Mouse (Mus musculus) thymus, postnatal 4 days (tissue): ENCODE results near the gene Clip4.

ENCODE experiments used
- DNase-seq: peaks from one replicate; pipeline ENCODE4 v3.0.0; 2021

The Clip4 gene

GRCm38 (mm10) chr17:71795521-71796205, 27.4 kb downstream of the Clip4 start:
- DNase-seq = no peak

DNA sequence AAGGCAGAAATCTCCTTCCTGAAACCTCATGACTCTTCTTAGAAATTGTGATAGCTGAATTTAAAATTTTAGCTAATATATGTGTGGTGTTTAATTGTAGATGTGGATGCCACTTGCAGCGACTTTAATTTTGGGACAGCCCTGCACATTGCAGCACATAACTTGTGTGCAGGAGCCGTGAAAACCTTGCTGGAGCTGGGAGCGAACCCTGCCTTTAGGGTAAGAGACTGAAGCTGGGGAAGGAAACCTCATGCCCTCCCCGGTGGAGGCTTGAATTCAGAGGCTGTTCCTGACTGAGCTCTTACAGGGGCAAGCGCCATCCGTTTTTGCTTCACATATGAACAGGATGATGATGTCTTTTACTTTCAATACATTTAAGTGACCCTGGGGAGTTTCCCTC, 35.2 kb downstream of the Clip4 start:
- DNase-seq = no peak

GRCm38 (mm10) chr17:71803876-71804275, 35.6 kb downstream of the Clip4 start:
- DNase-seq = no peak

GRCm38 (mm10) chr17:71811070-71811469, 42.8 kb downstream of the Clip4 start:
- no peak for DNase-seq

DNA sequence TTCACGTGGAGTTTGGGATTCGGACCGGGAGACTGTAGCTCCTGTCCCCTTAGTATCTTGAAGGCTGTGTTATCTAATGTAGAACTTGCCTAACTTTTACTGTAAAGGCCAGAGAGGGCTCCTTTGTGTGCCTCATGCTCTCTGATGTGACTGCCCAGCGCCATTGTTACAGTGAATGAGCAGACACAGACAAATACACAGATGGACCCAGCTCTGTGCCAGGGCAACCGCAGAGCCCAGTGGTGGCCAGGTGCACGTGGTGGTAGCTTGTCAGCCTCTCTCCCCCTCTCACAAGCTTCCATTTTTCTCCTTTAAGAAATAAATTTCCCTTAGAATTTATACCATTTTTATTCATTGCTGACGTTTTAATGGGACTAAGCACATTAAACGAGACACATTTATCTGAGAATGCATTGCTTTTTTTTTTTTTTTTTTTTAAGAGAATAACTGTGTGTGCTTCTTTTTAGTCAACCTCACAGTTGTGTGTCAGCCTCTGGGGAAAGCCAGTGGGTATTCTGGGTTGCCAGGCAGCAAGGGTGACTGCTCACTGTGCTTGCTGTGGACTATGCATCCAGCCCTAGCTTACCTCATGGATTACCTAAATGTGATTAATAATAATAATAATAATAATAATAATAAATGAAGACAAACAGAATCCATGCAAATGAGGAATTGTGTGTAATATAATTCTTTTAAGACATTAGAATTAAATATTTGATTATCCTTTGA, 48.0 kb downstream of the Clip4 start:
- DNase-seq = no peak

GRCm38 (mm10) chr17:71823622-71824306, 55.5 kb downstream of the Clip4 start:
- DNase-seq = no peak

- DNase-seq = no peak
Observed at GRCm38 (mm10) chr17:71826603-71827002, 58.3 kb downstream of the Clip4 start.

- no peak for DNase-seq
Observed at GRCm38 (mm10) chr17:71827627-71828026, 59.4 kb downstream of the Clip4 start.

- no peak for DNase-seq
Observed at GRCm38 (mm10) chr17:71828647-71829414, 60.6 kb downstream of the Clip4 start.

GRCm38 (mm10) chr17:71831960-71832359, 63.7 kb downstream of the Clip4 start:
- DNase-seq = no peak

- DNase-seq = no peak
Observed at GRCm38 (mm10) chr17:71862184-71862583, 93.9 kb downstream of the Clip4 start.

GRCm38 (mm10) chr17:71862895-71863294, 94.6 kb downstream of the Clip4 start:
- no peak for DNase-seq

GRCm38 (mm10) chr17:71864039-71864438, 95.8 kb downstream of the Clip4 start:
- DNase-seq = no peak

GRCm38 (mm10) chr17:71865437-71865836, 97.2 kb downstream of the Clip4 start:
- DNase-seq = no peak

- no peak for DNase-seq
Observed at GRCm38 (mm10) chr17:71867892-71868291, 99.6 kb downstream of the Clip4 start.

DNA sequence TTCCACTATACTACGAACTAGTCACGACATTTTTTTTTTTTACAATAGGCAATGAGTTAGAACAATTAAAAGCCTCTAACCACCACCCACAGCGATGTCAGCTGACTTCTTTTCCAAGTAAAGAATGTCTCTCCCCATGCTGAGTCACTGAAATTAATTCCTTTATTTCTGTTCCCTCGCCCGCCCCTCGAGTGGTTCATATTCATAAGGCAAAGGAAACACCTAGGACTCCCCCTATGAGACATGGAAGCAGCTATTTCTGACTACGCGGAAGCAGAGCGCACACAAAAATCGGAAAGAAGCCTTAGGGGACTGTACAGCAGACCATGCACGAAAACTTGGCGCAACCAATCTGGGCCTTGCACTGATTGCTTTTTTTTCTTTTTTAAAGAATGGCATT, 100.6 kb downstream of the Clip4 start:
- no peak for DNase-seq

DNA sequence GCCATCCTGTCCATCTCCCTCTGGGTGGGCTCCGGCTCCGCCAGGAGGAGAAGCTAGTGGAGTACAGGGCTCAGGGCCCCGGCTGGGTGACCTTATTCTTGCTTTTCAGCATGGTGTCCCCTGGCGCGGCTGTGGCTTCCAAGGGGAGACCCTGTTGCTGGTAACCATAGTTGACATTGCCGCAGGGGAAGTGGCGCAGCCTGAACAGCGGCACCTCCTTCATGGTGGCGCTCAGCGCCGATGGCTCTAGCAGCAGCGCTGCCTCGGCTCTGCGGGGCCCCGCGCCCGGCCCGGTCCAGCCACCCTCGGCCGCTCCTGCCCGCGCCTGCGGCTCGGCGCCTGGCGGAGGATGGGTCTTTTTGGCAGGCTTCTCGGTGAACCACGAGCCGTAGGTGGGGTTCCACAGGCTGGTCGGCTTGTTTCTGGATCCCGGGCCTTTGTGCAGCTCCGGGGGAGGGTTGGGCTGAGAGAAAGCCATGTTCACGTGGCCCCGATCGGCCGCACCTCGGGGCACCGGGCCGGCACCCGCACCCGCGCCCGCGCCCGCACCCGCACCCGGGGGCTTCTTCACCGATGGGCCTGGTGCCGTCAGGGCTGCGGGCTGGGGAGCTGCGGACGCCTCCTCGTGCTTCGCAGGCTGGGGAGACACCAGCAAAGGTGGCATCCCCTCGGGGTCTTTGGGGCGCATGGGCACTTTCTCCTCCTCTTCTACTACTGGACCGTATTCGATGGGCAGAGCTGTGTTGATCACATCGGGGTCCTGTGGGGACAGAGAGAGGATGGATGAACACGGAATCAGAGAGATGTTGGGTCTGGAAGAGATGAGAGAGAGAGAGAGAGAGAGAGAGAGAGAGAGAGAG, 101.3 kb downstream of the Clip4 start:
- DNase-seq = peak; percentile 25

DNA sequence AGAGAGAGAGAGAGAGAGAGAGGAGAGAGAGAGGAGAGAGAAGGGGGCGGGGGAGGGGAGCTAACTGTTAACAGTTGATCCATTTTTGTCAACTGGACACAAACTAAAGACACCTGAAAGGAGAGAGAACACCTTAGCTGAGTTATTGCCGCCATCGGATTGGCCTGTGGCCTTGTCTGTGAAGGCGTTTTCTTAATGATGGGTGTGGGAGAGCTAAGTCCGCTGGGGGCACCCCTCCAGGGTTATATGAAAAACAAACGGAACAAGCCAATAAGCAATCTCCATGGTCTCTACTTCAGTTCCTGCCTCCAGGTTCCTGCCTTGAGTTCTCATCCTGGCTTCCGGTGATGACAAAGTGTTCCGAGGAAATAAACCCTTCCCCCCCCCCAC, 102.0 kb downstream of the Clip4 start:
- DNase-seq = no peak

DNA sequence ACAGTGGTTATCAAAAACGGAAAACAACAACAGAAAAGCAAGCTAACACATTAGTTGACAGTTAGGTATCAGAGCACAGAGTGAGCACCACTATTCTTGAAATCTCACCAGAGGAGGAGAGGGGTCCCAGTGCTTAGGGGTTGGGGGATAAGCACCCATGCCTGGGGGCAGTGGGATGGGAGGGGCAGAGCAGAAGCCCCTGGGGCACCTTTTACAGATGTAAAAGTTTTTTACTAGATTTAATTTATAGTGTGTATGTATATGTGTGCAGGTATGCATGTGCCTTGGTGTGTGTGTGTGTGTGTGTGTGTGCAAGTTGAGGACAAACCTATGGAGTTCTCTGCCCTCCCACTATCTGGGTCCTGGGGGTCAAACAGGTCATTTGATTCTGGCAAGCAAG, 102.4 kb downstream of the Clip4 start:
- no peak for DNase-seq

DNA sequence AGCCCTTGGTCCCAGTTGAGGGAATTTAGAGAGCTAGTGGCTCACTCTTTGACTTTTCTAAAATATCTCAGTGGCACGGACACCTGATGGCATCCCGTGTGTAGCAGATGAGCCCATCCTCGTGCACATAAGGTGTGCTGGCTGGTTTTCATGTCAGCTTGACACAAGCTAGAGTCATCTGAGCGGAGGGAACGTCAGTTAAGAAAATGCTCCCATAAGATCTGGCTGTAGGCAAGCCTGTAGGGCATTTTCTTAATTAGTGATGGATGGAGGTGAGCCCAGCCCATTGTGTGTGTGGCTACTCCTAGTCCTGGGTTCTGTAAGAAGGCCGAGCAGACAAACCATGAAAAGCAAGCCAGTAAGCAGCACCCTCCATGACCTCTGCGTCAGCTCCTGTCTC, 103.7 kb downstream of the Clip4 start:
- DNase-seq = no peak

DNA sequence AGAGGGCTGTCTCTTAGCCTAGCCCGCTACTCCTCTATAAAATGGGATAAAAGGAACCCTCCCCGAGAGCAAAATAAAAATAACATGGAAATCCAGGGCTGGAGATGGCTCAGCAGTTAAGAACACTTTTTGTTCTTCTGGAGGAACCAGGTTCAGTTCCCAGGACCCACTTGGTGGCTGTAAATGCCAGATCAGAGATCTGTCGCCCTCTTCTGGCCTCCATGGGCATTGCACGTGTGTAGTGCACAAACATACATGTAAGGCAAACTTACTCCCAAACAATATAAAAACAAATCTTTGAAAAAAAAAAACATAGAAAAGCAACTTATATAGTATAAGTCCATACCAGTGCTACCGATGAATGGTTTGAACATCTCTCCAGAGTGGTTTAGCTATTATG, 104.7 kb downstream of the Clip4 start:
- DNase-seq = peak; percentile 76

DNA sequence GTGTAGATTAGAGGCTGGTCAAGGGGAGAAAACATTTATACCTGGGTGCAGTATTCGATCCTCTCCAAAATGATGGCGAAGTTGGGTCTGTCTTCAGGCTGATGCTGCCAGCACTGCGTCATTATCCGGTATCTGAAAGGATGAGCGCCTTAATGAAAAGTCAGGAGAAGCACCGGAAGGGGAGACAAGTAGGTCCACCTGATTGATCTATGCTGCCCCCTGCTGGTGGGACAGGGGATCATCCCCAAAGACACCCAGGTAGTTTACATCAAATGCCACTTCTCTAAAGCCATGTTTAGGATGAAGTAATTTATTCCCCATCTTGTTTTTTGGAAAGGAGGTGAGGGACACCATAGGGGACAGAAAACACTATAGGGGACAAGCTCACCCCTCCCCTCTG, 105.8 kb downstream of the Clip4 start:
- DNase-seq = peak; percentile 83
